Mouse (Mus musculus) left cerebral cortex, adult 6 months (tissue): ENCODE data around the gene Gm10722. TPM values are rescaled to one million over a fixed set of nuclear protein-coding genes. Genes with fewer than 3 reads are reported as not detected.

Experiments
- long read RNA-seq, 2 experiments: library from polyadenylated mRNA; unstranded; transcript quantifications; one replicate each; pipeline ENCODE4 v2.0.0; 2019 to 2020
- polyA plus RNA-seq: library from polyadenylated mRNA; unstranded; fragments of <200 nt; fragmentation: Nextera tagmentation; gene quantifications from 2 replicates; pipeline ENCODE4 v1.2.3, GENCODE M21; 2021

Gm10722 gene
- 0.40 TPM in 1 of 2 replicates, not detected in the other for polyA plus RNA-seq
- long read RNA-seq, experiment 1, result 0 reads
- long read RNA-seq, experiment 2, partial matches to known transcripts, result 0 of 1 reads
- long read RNA-seq, experiment 2, other reads (novel, unspliced or antisense), result 1 of 1 reads

GRCm38 (mm10) chr9:3000445-3000972, at the start of gene Gm10722:
TSS of gene Gm10722 (plus strand) at chr9:3000922.

GRCm38 (mm10) chr9:3002794-3003396, 2.2 kb downstream of the Gm10722 start, which contains the start of gene Gm11168:
TSS of gene Gm11168 (plus strand) at chr9:3003346.

GRCm38 (mm10) chr9:3012733-3013279, 12.1 kb downstream of the Gm10722 start, which contains the start of gene Gm10721:
TSS of gene Gm10721 (plus strand) at chr9:3013140.

GRCm38 (mm10) chr9:3015354-3015753, 14.6 kb downstream of the Gm10722 start, which contains the start of gene Gm10720:
TSS of gene Gm10720 (plus strand) at chr9:3015654.

GRCm38 (mm10) chr9:3017108-3017507, 16.4 kb downstream of the Gm10722 start, which contains the start of gene Gm10719:
TSS of gene Gm10719 (plus strand) at chr9:3017408.

GRCm38 (mm10) chr9:3023312-3023984, 22.7 kb downstream of the Gm10722 start, which contains the start of gene Gm10718:
TSS of gene Gm10718 (plus strand) at chr9:3023547.

DNA sequence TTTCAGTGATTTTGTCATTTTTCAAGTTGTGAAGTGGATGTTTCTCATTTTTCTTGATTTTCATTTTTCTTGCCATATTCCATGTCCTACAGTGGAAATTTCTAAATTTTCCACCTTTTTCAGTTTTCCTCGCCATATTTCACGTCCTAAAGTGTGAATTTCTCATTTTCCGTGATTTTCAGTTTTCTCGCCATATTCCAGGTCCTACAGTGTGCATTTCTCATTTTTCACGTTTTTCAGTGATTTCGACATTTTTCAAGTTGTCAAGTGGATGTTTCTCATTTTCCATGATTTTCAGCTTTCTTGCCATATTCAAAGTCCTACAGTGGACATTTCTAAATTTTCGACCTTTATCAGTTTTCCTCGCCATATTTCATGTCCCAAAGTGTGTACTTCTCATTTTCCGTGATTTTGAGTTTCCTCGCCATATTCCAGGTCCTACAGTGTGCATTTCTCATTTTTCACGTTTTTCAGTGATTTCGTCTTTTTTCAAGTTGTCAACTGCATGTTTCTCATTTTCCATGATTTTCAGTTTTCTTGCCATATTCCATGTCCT, 24.3 kb downstream of the Gm10722 start, which contains the start of gene Gm10717:
Gm10717 (plus strand) TSS at position 506 of the 556 bp plus-strand sequence.

DNA sequence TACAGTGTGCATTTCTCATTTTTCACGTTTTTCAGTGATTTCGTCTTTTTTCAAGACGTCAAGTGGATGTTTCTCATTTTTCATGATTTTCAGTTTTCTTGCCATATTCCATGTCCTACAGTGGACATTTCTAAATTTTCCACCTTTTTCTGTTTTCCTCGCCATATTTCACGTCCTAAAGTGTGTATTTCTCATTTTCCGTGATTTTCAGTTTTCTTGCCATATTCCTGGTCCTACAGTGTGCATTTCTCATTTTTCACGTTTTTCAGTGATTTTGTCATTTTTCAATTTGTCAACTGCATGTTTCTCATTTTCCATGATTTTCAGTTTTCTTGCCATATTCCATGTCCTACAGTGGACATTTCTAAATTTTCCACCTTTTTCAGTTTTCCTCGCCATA, 33.6 kb downstream of the Gm10722 start, which contains the start of gene Gm17535:
Gm17535 (plus strand) TSS at position 301 of the 400 bp plus-strand sequence.

DNA sequence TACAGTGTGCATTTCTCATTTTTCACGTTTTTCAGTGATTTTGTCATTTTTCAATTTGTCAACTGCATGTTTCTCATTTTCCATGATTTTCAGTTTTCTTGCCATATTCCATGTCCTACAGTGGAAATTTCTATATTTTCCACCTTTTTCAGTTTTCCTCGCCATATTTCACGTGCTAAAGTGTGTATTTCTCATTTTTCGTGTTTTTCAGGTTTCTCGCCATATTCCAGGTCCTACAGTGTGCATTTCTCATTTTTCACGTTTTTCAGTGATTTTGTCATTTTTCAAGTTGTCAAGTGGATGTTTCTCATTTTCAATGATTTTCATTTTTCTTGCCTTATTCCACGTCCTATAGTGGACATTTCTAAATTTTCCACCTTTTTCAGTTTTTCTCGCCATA, 35.9 kb downstream of the Gm10722 start, which contains the start of gene Gm10715:
Gm10715 (plus strand) TSS at position 301 of the 400 bp plus-strand sequence.

Other genes with a start within 250 kb of the Gm10722 start
- gene Gm11168, start 2.4 kb downstream of the Gm10722 start, polyA plus RNA-seq, result 0.46 TPM in 1 of 2 replicates, not detected in the other
- gene Gm10721, start 12.2 kb downstream of the Gm10722 start, polyA plus RNA-seq, result 0.49 TPM in 1 of 2 replicates, not detected in the other
- gene Gm10720, start 14.7 kb downstream of the Gm10722 start, polyA plus RNA-seq, result not detected in 2 replicates
- 2.3 TPM in 1 of 2 replicates, not detected in the other for gene Gm10719, start 16.5 kb downstream of the Gm10722 start, polyA plus RNA-seq
- 2.1 TPM in 1 of 2 replicates, not detected in the other for gene Gm10718, start 22.6 kb downstream of the Gm10722 start, polyA plus RNA-seq
- gene Gm10717, start 24.5 kb downstream of the Gm10722 start, polyA plus RNA-seq, result 2.4 TPM in 1 of 2 replicates, not detected in the other
- gene Gm17535, start 33.7 kb downstream of the Gm10722 start, polyA plus RNA-seq, result not detected in 2 replicates
- gene Gm10715, start 36.0 kb downstream of the Gm10722 start, polyA plus RNA-seq, result not detected in 2 replicates